Mouse (Mus musculus) olfactory bulb, adult 2 months (tissue): ENCODE results near the gene Hist1h4k.

Source experiments
- CTCF ChIP-seq: fragments of 200-500 bp; IDR thresholded peaks from 2 replicates; pipeline ENCODE4 v1.5.1; 2012; ENCODE audit warnings: low read depth, mild to moderate bottlenecking, low read length, moderate library complexity; ENCODE audit not compliant: insufficient read depth
- POLR2A ChIP-seq: fragments of 200-500 bp; IDR thresholded peaks from 2 replicates; pipeline ENCODE4 v1.6.1; 2012; ENCODE audit warnings: mild to moderate bottlenecking, low read depth, low read length, moderate library complexity; ENCODE audit not compliant: insufficient read depth

- no peak for TF ChIP-seq CTCF
- no peak for TF ChIP-seq POLR2A
Measured at GRCm38 (mm10) chr13:21752356-21752755, 2.1 kb upstream of the Hist1h4k start.
